7 mouse cellular contexts compared by ENCODE assay signal in genomic region chr1:184051824-184052223, GRCm38 (mm10). TPM values are rescaled to one million over a fixed set of nuclear protein-coding genes. Genes with fewer than 3 reads are reported as not detected.
DNase-seq lines count a peak whose midpoint lies in the region; ATAC-seq lines count a peak whose summit lies in the region.

No protein-coding gene starts in this region.

- no peak overlapping the region for H3K4me3 ChIP-seq in hindbrain, embryonic 16.5 days (ENCODE audit: low read length)
- no peak overlapping the region for H3K4me3 ChIP-seq in forebrain, embryonic 14.5 days (ENCODE audit: low read depth, low read length)

- 34% methylated on average over 6 of the region's 6 CpGs for WGBS in hindbrain, embryonic 16.5 days
- 33% methylated on average over 6 of the region's 6 CpGs for WGBS in forebrain, embryonic 14.5 days

- no peak for ATAC-seq in hindbrain, embryonic 16.5 days
- ATAC-seq in forebrain, embryonic 14.5 days = no peak

- no peak overlapping the region for H3K4me2 ChIP-seq in hindbrain, embryonic 16.5 days (ENCODE audit: low read length)
- no peak overlapping the region for H3K4me2 ChIP-seq in forebrain, embryonic 14.5 days (ENCODE audit: low read length)

- peak; percentile 75 for DNase-seq in MN1 (ENCODE audit: low spot score)
- DNase-seq in adrenal gland, adult 2 months = peak; percentile 85
- peak; percentile 67 to 76 for DNase-seq in heart, adult 18-20 months
- peak; percentile 56 for DNase-seq in kidney, postnatal 10 days
- DNase-seq in frontal cortex, postnatal 14 days (ENCODE audit: low spot score in 2 of 2) = no peak
- no peak for DNase-seq in forebrain, embryonic 14.5 days (ENCODE audit: low spot score)

- H3K9ac ChIP-seq in hindbrain, embryonic 16.5 days (ENCODE audit: low read depth, low read length) = no peak overlapping the region
- no peak overlapping the region for H3K9ac ChIP-seq in forebrain, embryonic 14.5 days (ENCODE audit: low read length)

- H3K27ac ChIP-seq in hindbrain, embryonic 16.5 days (ENCODE audit: low read depth, low read length) = no peak overlapping the region
- H3K27ac ChIP-seq in forebrain, embryonic 14.5 days (ENCODE audit: low read depth, low read length) = no peak overlapping the region

- H3K9me3 ChIP-seq in hindbrain, embryonic 16.5 days (ENCODE audit: control insufficient read depth, low read length) = no peaks in the 10 kb centered on the region
- H3K9me3 ChIP-seq in forebrain, embryonic 14.5 days (replicated peaks; ENCODE audit: control insufficient read depth, low read length) = no peaks in the 10 kb centered on the region

- no peaks in the 10 kb centered on the region for H3K36me3 ChIP-seq in hindbrain, embryonic 16.5 days (ENCODE audit: control insufficient read depth, insufficient read depth, low read length)
- H3K36me3 ChIP-seq in forebrain, embryonic 14.5 days (ENCODE audit: control insufficient read depth, insufficient read depth, low read length) = no peaks in the 10 kb centered on the region

- no peaks in the 10 kb centered on the region for H3K4me1 ChIP-seq in hindbrain, embryonic 16.5 days (ENCODE audit: control insufficient read depth, insufficient read depth, low read depth, low read length)
- peaks cover 6% of the 10 kb centered on the region; the same call in 1 of the 2 replicates for H3K4me1 ChIP-seq in forebrain, embryonic 14.5 days (ENCODE audit: control insufficient read depth, insufficient read depth, low read length)

- H3K27me3 ChIP-seq in hindbrain, embryonic 16.5 days (replicated peaks; ENCODE audit: control insufficient read depth, insufficient read depth, low read length) = no peaks in the 10 kb centered on the region
- H3K27me3 ChIP-seq in forebrain, embryonic 14.5 days (replicated peaks; ENCODE audit: control insufficient read depth, insufficient read depth, low read length) = no peaks in the 10 kb centered on the region

RNA-seq across cellular contexts. Expression of gene 1700056E22Rik, which starts 17.7 kb away (rescaled TPM):
- total RNA-seq in adrenal gland, adult 2 months (2021) = 1 to 10 TPM; 1.6 to 3.4 TPM
- polyA plus RNA-seq in adrenal gland, adult 2 months (2012; rRNA removed) = 7.0 and 13.6 TPM in 2 replicates
- total RNA-seq in heart, adult 18-20 months (2021) = 1 to 10 TPM in 1 of 2 experiments, under 1 TPM in 1; 0.55 to 1.6 TPM
- 0.72 and 1.1 TPM in 2 replicates for polyA plus RNA-seq in hindbrain, embryonic 16.5 days (2015; fragmentation: Nextera tagmentation; extraction: Ambion mirVana)
- 0.38 and 0.72 TPM in 2 replicates for polyA plus RNA-seq in forebrain, embryonic 14.5 days (2014; fragmentation: Nextera tagmentation; extraction: Ambion mirVana)

RNA-seq across cellular contexts. Expression of gene Dusp10, which starts 38.7 kb away (rescaled TPM):
- 10 to 100 TPM; 15.8 to 24.2 TPM for total RNA-seq in adrenal gland, adult 2 months (2021)
- polyA plus RNA-seq in adrenal gland, adult 2 months (2012; rRNA removed) = 17.8 and 33.3 TPM in 2 replicates
- 1 to 10 TPM; 3.6 to 5.0 TPM for total RNA-seq in heart, adult 18-20 months (2021)
- 4.9 and 5.6 TPM in 2 replicates for polyA plus RNA-seq in hindbrain, embryonic 16.5 days (2015; fragmentation: Nextera tagmentation; extraction: Ambion mirVana)
- 6.2 and 7.2 TPM in 2 replicates for polyA plus RNA-seq in forebrain, embryonic 14.5 days (2014; fragmentation: Nextera tagmentation; extraction: Ambion mirVana)

Comparison
In these comparisons a context has a peak if more than half of its experiments do, and no peak if none do; other contexts are left out.
1. DNase-seq: peak in MN1 (single experiment), adrenal gland, adult 2 months (single experiment), heart, adult 18-20 months (2 of 2) and kidney, postnatal 10 days (single experiment); none in frontal cortex, postnatal 14 days (0 of 2) and forebrain, embryonic 14.5 days (single experiment).